Mouse (Mus musculus) stomach, embryonic 16.5 days (tissue): ENCODE results near the gene 2210408I21Rik. TPM values are rescaled to one million over a fixed set of nuclear protein-coding genes. Genes with fewer than 3 reads are reported as not detected.

Source experiments
- ATAC-seq: fragments of 200-750 bp; cut with Nextera tagmentation; 2 replicates; pipeline ENCODE4 v1.8.0; 2017; ENCODE audit warnings: moderate number of reproducible peaks, moderate TSS enrichment; ENCODE audit not compliant: insufficient read depth, low FRiP score
- H3K27ac ChIP-seq: fragments of 300-500 bp; sonication (generic); 2 replicates; pipeline ENCODE4 v1.5.1; 2014; ENCODE audit warnings: low read length
- H3K27me3 ChIP-seq: fragments of 300-500 bp; sonication (generic); 2 replicates; pipeline ENCODE4 v1.6.1; 2014; ENCODE audit warnings: low read length, control low read depth, mixed read lengths; ENCODE audit not compliant: control insufficient read depth, insufficient read depth
- H3K36me3 ChIP-seq: fragments of 300-500 bp; sonication (generic); 2 replicates; pipeline ENCODE4 v1.6.1; 2014; ENCODE audit warnings: low read length; ENCODE audit not compliant: control insufficient read depth, insufficient read depth
- H3K4me1 ChIP-seq: fragments of 300-500 bp; sonication (generic); 2 replicates; pipeline ENCODE4 v1.6.1; 2014; ENCODE audit warnings: low read length, control low read depth, mixed read lengths; ENCODE audit not compliant: control insufficient read depth, insufficient read depth
- H3K4me2 ChIP-seq: fragments of 300-500 bp; sonication (generic); 2 replicates; pipeline ENCODE4 v1.6.1; 2014; ENCODE audit warnings: low read depth, low read length, mixed read lengths
- H3K4me3 ChIP-seq: fragments of 300-500 bp; sonication (generic); replicated peaks from 2 replicates; pipeline ENCODE4 v1.5.1; 2014; ENCODE audit warnings: mild to moderate bottlenecking, low read length
- H3K9ac ChIP-seq: fragments of 300-500 bp; sonication (generic); 2 replicates; pipeline ENCODE4 v1.6.1; 2014; ENCODE audit warnings: low read length
- H3K9me3 ChIP-seq: fragments of 300-500 bp; sonication (generic); replicated peaks from 2 replicates; pipeline ENCODE4 v1.6.1; 2016; ENCODE audit warnings: low read length, control low read depth; ENCODE audit not compliant: control insufficient read depth
- WGBS: fragments of 180-500 bp; shearing (Covaris S2); extraction: QIAGEN DNeasy Blood & Tissue Kit; methylation state at CpG from one replicate; pipeline ENCODE4 v1.1.7; 2014; 5-methylcytosine and 5-hydroxymethylcytosine counted together
- polyA plus RNA-seq: library from polyadenylated mRNA; unstranded; fragments of >200 nt; fragmentation: Nextera tagmentation; extraction: Ambion mirVana; gene quantifications from 2 replicates; pipeline ENCODE4 v1.2.1, GENCODE M21; 2015

2210408I21Rik gene
- polyA plus RNA-seq, 1 experiment from 2014 or later: 7.0 TPM

- Histone ChIP-seq H3K4me2 (no peak overlapping the region), H3K4me1 (no peaks in the 10 kb centered on the region), H3K27me3 (no peaks in the 10 kb centered on the region), H3K9me3 (no peaks in the 10 kb centered on the region), H3K4me3 (no peak overlapping the region), H3K36me3 (no peaks in the 10 kb centered on the region), H3K9ac (no peak overlapping the region), H3K27ac (no peak overlapping the region)
- ATAC-seq: no peak
- 68% methylated on average over 2 of the region's 2 CpGs for WGBS
These were observed 206.8 kb downstream of the 2210408I21Rik start for GRCm38 (mm10) chr13:77342097-77342496.

GRCm38 (mm10) chr13:77385448-77385970 lies 250.2 kb downstream of the 2210408I21Rik start:
- H3K9me3 ChIP-seq: no peaks in the 10 kb centered on the region
- H3K4me2 ChIP-seq: no peak overlapping the region
- no peak overlapping the region for H3K9ac ChIP-seq
- no peak for ATAC-seq
- H3K27ac ChIP-seq: no peak overlapping the region
- WGBS: 84% methylated on average over 3 of the region's 3 CpGs
- no peak overlapping the region for H3K4me3 ChIP-seq
- no peaks in the 10 kb centered on the region for H3K27me3 ChIP-seq
- H3K36me3 ChIP-seq: no peaks in the 10 kb centered on the region
- no peaks in the 10 kb centered on the region for H3K4me1 ChIP-seq

- Histone ChIP-seq H3K4me3 (no peak overlapping the region), H3K9ac (no peak overlapping the region), H3K4me1 (no peaks in the 10 kb centered on the region), H3K27ac (no peak overlapping the region), H3K27me3 (no peaks in the 10 kb centered on the region), H3K9me3 (no peaks in the 10 kb centered on the region), H3K36me3 (no peaks in the 10 kb centered on the region), H3K4me2 (no peak overlapping the region)
- 90% methylated on average over 4 of the region's 4 CpGs for WGBS
- ATAC-seq: no peak
These were observed 250.7 kb downstream of the 2210408I21Rik start for GRCm38 (mm10) chr13:77386001-77386400.

- WGBS: 80% methylated on average over 4 of the region's 4 CpGs
- Histone ChIP-seq H3K4me2 (no peak overlapping the region), H3K9ac (no peak overlapping the region), H3K4me3 (no peak overlapping the region), H3K36me3 (no peaks in the 10 kb centered on the region), H3K27ac (no peak overlapping the region), H3K27me3 (no peaks in the 10 kb centered on the region), H3K4me1 (no peaks in the 10 kb centered on the region), H3K9me3 (no peaks in the 10 kb centered on the region)
- no peak for ATAC-seq
These were observed 252.8 kb downstream of the 2210408I21Rik start for GRCm38 (mm10) chr13:77388148-77388547.

GRCm38 (mm10) chr13:77389209-77389608 lies 253.9 kb downstream of the 2210408I21Rik start:
- H3K4me3 ChIP-seq: no peak overlapping the region
- no peak for ATAC-seq
- no peaks in the 10 kb centered on the region for H3K9me3 ChIP-seq
- no peak overlapping the region for H3K4me2 ChIP-seq
- H3K9ac ChIP-seq: no peak overlapping the region
- no peaks in the 10 kb centered on the region for H3K27me3 ChIP-seq
- no peaks in the 10 kb centered on the region for H3K36me3 ChIP-seq
- no peak overlapping the region for H3K27ac ChIP-seq
- H3K4me1 ChIP-seq: no peaks in the 10 kb centered on the region

GRCm38 (mm10) chr13:77396374-77396773 lies 261.0 kb downstream of the 2210408I21Rik start:
- H3K4me3 ChIP-seq: no peak overlapping the region
- H3K9ac ChIP-seq: no peak overlapping the region
- no peaks in the 10 kb centered on the region for H3K27me3 ChIP-seq
- WGBS: 74% methylated on average over 2 of the region's 2 CpGs
- no peaks in the 10 kb centered on the region for H3K36me3 ChIP-seq
- H3K4me2 ChIP-seq: no peak overlapping the region
- no peak overlapping the region for H3K27ac ChIP-seq
- no peak for ATAC-seq
- H3K4me1 ChIP-seq: no peaks in the 10 kb centered on the region
- H3K9me3 ChIP-seq: no peaks in the 10 kb centered on the region

- 62% methylated on average over 5 of the region's 5 CpGs for WGBS
- H3K27ac ChIP-seq: no peak overlapping the region
- no peaks in the 10 kb centered on the region for H3K27me3 ChIP-seq
- H3K36me3 ChIP-seq: no peaks in the 10 kb centered on the region
- no peak overlapping the region for H3K9ac ChIP-seq
- ATAC-seq: no peak
- H3K4me1 ChIP-seq: no peaks in the 10 kb centered on the region
- H3K4me2 ChIP-seq: no peak overlapping the region
- H3K4me3 ChIP-seq: no peak overlapping the region
- no peaks in the 10 kb centered on the region for H3K9me3 ChIP-seq
These were observed 261.6 kb downstream of the 2210408I21Rik start for GRCm38 (mm10) chr13:77396981-77397380.

- Histone ChIP-seq H3K4me2 (no peak overlapping the region), H3K27ac (no peak overlapping the region), H3K4me1 (no peaks in the 10 kb centered on the region), H3K36me3 (no peaks in the 10 kb centered on the region), H3K4me3 (no peak overlapping the region), H3K27me3 (no peaks in the 10 kb centered on the region), H3K9me3 (no peaks in the 10 kb centered on the region), H3K9ac (no peak overlapping the region)
- no peak for ATAC-seq
- WGBS: 83% methylated on average over 7 of the region's 7 CpGs
These were observed 262.3 kb downstream of the 2210408I21Rik start for GRCm38 (mm10) chr13:77397646-77398045.

- no peaks in the 10 kb centered on the region for H3K27me3 ChIP-seq
- no peaks in the 10 kb centered on the region for H3K4me1 ChIP-seq
- no peaks in the 10 kb centered on the region for H3K9me3 ChIP-seq
- no peak overlapping the region for H3K27ac ChIP-seq
- no peak overlapping the region for H3K9ac ChIP-seq
- WGBS: 62% methylated on average over 3 of the region's 3 CpGs
- H3K4me3 ChIP-seq: no peak overlapping the region
- no peaks in the 10 kb centered on the region for H3K36me3 ChIP-seq
- H3K4me2 ChIP-seq: no peak overlapping the region
- no peak for ATAC-seq
These were observed 263.1 kb downstream of the 2210408I21Rik start for GRCm38 (mm10) chr13:77398477-77398876.

- H3K27ac ChIP-seq: no peak overlapping the region
- no peak overlapping the region for H3K9ac ChIP-seq
- no peaks in the 10 kb centered on the region for H3K27me3 ChIP-seq
- no peak overlapping the region for H3K4me3 ChIP-seq
- no peaks in the 10 kb centered on the region for H3K9me3 ChIP-seq
- H3K4me2 ChIP-seq: no peak overlapping the region
- no peaks in the 10 kb centered on the region for H3K36me3 ChIP-seq
- ATAC-seq: no peak
- WGBS: 71% methylated on average over 2 of the region's 2 CpGs
- H3K4me1 ChIP-seq: no peaks in the 10 kb centered on the region
These were observed 265.4 kb downstream of the 2210408I21Rik start for GRCm38 (mm10) chr13:77400762-77401161.
